Mouse (Mus musculus) embryonic facial prominence, embryonic 15.5 days (tissue): Measurements from ENCODE around the gene Srsf3. TPM values are rescaled to one million over a fixed set of nuclear protein-coding genes. Genes with fewer than 3 reads are reported as not detected.
"Not testable (repeated sequence)": the region's sequence is repeated elsewhere in the genome, so short reads cannot be mapped to it uniquely, and the experiment has no call there.

ENCODE experiments used
- ATAC-seq: fragments of 200-750 bp; cut with Nextera tagmentation; 2 replicates; pipeline ENCODE4 v1.8.0; 2017; ENCODE audit warnings: low read depth, moderate TSS enrichment; ENCODE audit not compliant: insufficient number of reproducible peaks, low FRiP score, low TSS enrichment
- H3K27ac ChIP-seq: fragments of 300-500 bp; sonication (generic); replicated peaks from 2 replicates; pipeline ENCODE4 v1.5.1; 2015; ENCODE audit warnings: mild to moderate bottlenecking, inconsistent platforms
- H3K27me3 ChIP-seq: fragments of 300-500 bp; sonication (generic); 2 replicates; pipeline ENCODE4 v1.6.1; 2015; ENCODE audit warnings: inconsistent platforms
- H3K36me3 ChIP-seq: fragments of 300-500 bp; sonication (generic); 2 replicates; pipeline ENCODE4 v1.6.1; 2015; ENCODE audit warnings: mild to moderate bottlenecking, inconsistent platforms
- H3K4me1 ChIP-seq: fragments of 300-500 bp; sonication (generic); 2 replicates; pipeline ENCODE4 v1.6.1; 2015; ENCODE audit warnings: inconsistent platforms
- H3K4me2 ChIP-seq: fragments of 300-500 bp; sonication (generic); replicated peaks from 2 replicates; pipeline ENCODE4 v1.6.1; 2015; ENCODE audit warnings: mild to moderate bottlenecking, inconsistent platforms
- H3K4me3 ChIP-seq: fragments of 300-500 bp; sonication (generic); replicated peaks from 2 replicates; pipeline ENCODE4 v1.5.1; 2015; ENCODE audit warnings: mild to moderate bottlenecking, inconsistent platforms
- H3K9ac ChIP-seq: fragments of 300-500 bp; sonication (generic); 2 replicates; pipeline ENCODE4 v1.6.1; 2015; ENCODE audit warnings: inconsistent platforms
- H3K9me3 ChIP-seq: fragments of 300-500 bp; sonication (generic); replicated peaks from 2 replicates; pipeline ENCODE4 v1.6.1; 2016; ENCODE audit warnings: inconsistent platforms
- WGBS: fragments of 180-500 bp; shearing (Covaris S2); methylation state at CpG from one replicate; pipeline ENCODE4 v1.1.7; 2015; 5-methylcytosine and 5-hydroxymethylcytosine counted together
- polyA plus RNA-seq: library from polyadenylated mRNA; unstranded; fragments of >200 nt; fragmentation: Nextera tagmentation; extraction: Ambion mirVana; gene quantifications from 2 replicates; pipeline ENCODE4 v1.2.1, GENCODE M21; 2015

The Srsf3 gene
- polyA plus RNA-seq, 1 experiment from 2014 or later = 485 TPM

- Histone ChIP-seq H3K4me3 (peak overlapping the region; percentile 72), H3K36me3 (peaks cover 6% of the 10 kb centered on the region), H3K4me2 (peak overlapping the region; percentile 65), H3K27me3 (no peaks in the 10 kb centered on the region), H3K27ac (peak overlapping the region; percentile 99), H3K9me3 (no peaks in the 10 kb centered on the region), H3K9ac (peak overlapping the region; percentile 87), H3K4me1 (peaks cover 16% of the 10 kb centered on the region)
- 0% methylated on average over 26 of the region's 26 CpGs for WGBS
- ATAC-seq = 0 out of 2 replicates have a peak, but pooled peaks have one; percentile 20
Observed at GRCm38 (mm10) chr17:29031771-29032273, 606 bp upstream of the Srsf3 start.

GRCm38 (mm10) chr17:29033569-29034061, 1.2 kb downstream of the Srsf3 start:
- no peaks in the 10 kb centered on the region for H3K27me3 ChIP-seq
- H3K9me3 ChIP-seq = no peaks in the 10 kb centered on the region
- H3K4me2 ChIP-seq = peak overlapping the region; percentile 79
- H3K4me1 ChIP-seq = peaks cover 14% of the 10 kb centered on the region; the same call in 1 of the 2 replicates
- ATAC-seq = no peak
- H3K9ac ChIP-seq = peak overlapping the region; percentile 78
- H3K27ac ChIP-seq = peak overlapping the region; percentile 99
- 0% methylated on average over 6 of the region's 6 CpGs for WGBS
- H3K4me3 ChIP-seq = peak overlapping the region; percentile 72
- H3K36me3 ChIP-seq = peaks cover 22% of the 10 kb centered on the region

GRCm38 (mm10) chr17:29034264-29034663, 1.8 kb downstream of the Srsf3 start:
- Histone ChIP-seq H3K9me3 (no peaks in the 10 kb centered on the region), H3K4me1 (peaks cover 14% of the 10 kb centered on the region; the same call in 1 of the 2 replicates), H3K27me3 (no peaks in the 10 kb centered on the region), H3K4me2 (peak overlapping the region; percentile 79), H3K9ac (peak overlapping the region; percentile 78), H3K27ac (peak overlapping the region; percentile 99; the same call in 1 of the 2 replicates), H3K36me3 (peaks cover 27% of the 10 kb centered on the region), H3K4me3 (peak overlapping the region; percentile 72)
- no peak for ATAC-seq

GRCm38 (mm10) chr17:29035506-29035905, 3.1 kb downstream of the Srsf3 start:
- Histone ChIP-seq H3K4me2 (peak overlapping the region; percentile 79), H3K9me3 (no peaks in the 10 kb centered on the region), H3K9ac (no peak overlapping the region), H3K27me3 (no peaks in the 10 kb centered on the region), H3K36me3 (peaks cover 40% of the 10 kb centered on the region), H3K4me1 (peaks cover 17% of the 10 kb centered on the region; the same call in 1 of the 2 replicates), H3K27ac (no peak overlapping the region), H3K4me3 (peak overlapping the region; percentile 72)
- no peak for ATAC-seq

DNA sequence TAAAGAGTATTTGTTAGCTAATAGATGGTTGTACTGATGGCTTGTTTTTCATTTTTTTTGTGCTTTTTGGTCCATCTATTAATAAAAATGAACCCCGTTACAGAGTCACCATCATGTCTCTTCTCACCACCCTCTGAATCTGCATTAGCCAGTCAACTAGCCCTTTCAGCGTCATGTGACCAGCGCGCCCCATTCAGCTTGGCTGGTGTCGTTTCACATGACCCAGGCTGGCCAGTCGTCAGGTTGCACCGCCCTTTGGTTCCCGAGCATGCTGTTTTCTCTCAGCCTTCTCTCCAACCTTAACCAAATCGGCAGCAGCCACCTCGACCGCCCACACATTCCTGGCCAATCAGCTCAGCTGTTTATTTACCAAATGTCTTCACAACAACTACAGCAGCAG, 6.9 kb downstream of the Srsf3 start:
- ATAC-seq = no peak
- H3K4me1 ChIP-seq = peaks cover 17% of the 10 kb centered on the region; the same call in 1 of the 2 replicates
- no peak overlapping the region for H3K27ac ChIP-seq
- peaks cover 62% of the 10 kb centered on the region for H3K36me3 ChIP-seq
- H3K4me3 ChIP-seq = no peak overlapping the region
- no peaks in the 10 kb centered on the region for H3K9me3 ChIP-seq
- H3K27me3 ChIP-seq = no peaks in the 10 kb centered on the region
- no peak overlapping the region for H3K4me2 ChIP-seq
- 66% methylated on average over 11 of the region's 11 CpGs for WGBS
- H3K9ac ChIP-seq = no peak overlapping the region

- not testable (repeated sequence) for H3K27ac ChIP-seq, H3K27me3 ChIP-seq, H3K4me2 ChIP-seq, ATAC-seq, H3K9me3 ChIP-seq, H3K9ac ChIP-seq, H3K4me1 ChIP-seq, H3K4me3 ChIP-seq
- 83% methylated on average over 3 of the region's 3 CpGs for WGBS
- H3K36me3 ChIP-seq = peaks cover 79% of the 10 kb centered on the region
Observed at GRCm38 (mm10) chr17:29041632-29042031, 9.2 kb downstream of the Srsf3 start.

GRCm38 (mm10) chr17:29042569-29042968, 10.1 kb downstream of the Srsf3 start:
- no peak for ATAC-seq
- Histone ChIP-seq H3K9ac (no peak overlapping the region), H3K4me2 (no peak overlapping the region), H3K9me3 (no peaks in the 10 kb centered on the region), H3K27me3 (no peaks in the 10 kb centered on the region), H3K4me1 (peaks cover 4% of the 10 kb centered on the region; the same call in 1 of the 2 replicates), H3K4me3 (no peak overlapping the region), H3K27ac (no peak overlapping the region), H3K36me3 (peaks cover 78% of the 10 kb centered on the region)

DNA sequence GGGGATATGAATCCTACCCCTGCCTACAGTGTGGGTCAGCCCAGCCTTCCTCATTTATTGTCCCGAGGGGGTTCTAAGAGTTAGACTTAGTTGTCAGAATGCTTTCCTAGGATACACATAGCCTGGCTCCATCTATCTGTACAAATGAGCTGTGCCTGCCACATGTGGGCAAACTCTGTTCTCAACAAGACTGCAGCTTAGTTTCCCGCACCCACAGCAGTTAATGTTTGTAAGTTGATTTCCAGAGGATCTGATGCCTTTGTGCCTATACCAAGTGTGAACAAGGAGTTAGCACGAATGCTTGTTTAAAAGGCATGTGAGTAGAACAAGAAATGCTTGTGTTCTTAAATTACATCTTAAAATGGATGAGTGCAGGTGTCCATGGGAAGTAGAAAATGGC, 11.2 kb downstream of the Srsf3 start:
- Histone ChIP-seq H3K27me3 (no peaks in the 10 kb centered on the region), H3K4me3 (no peak overlapping the region), H3K4me1 (peaks cover 4% of the 10 kb centered on the region; the same call in 1 of the 2 replicates), H3K36me3 (peaks cover 74% of the 10 kb centered on the region), H3K9ac (no peak overlapping the region), H3K4me2 (no peak overlapping the region), H3K27ac (no peak overlapping the region), H3K9me3 (no peaks in the 10 kb centered on the region)
- 87% methylated on average over 3 of the region's 3 CpGs for WGBS
- no peak for ATAC-seq

DNA sequence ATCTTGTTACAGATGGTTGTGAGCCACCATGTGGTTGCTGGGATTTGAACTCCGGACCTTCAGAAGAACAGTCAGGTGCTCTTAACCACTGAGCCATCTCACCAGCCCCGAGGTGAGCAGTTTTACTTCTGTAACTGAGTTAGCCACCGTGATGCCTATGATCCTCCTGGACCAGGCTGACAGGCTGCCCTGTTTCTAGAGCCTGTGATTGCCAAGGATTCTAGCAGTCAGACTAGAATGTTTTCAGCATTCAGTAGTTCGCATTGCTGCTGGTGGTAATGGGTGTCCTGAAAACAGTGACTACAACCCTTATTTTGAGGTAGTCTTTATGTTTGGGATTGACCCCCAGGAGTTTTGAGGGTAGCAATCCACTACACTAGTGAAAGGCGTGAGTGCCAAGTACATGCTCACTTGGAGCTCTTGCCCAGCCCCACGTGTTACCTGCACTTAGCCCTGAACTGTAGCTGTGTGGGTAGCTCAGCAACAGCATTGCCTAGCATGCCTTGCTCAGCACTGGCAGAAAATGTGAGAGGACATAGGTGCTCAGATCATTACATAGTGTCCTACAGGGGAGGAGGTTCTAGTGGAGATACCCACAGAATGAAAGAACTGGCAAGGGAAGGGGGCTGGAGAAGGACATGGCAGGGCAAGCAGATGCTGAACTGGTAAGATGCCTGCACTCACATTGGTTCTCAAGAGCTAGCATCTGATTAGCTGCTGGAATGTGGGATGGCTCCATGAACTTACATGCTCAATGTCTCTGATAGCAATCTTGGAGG, 11.9 kb downstream of the Srsf3 start:
- H3K9ac ChIP-seq = no peak overlapping the region
- no peak overlapping the region for H3K4me3 ChIP-seq
- H3K4me1 ChIP-seq = peaks cover 7% of the 10 kb centered on the region
- H3K27me3 ChIP-seq = no peaks in the 10 kb centered on the region
- no peak overlapping the region for H3K4me2 ChIP-seq
- no peak for ATAC-seq
- H3K9me3 ChIP-seq = no peaks in the 10 kb centered on the region
- H3K36me3 ChIP-seq = peaks cover 67% of the 10 kb centered on the region
- no peak overlapping the region for H3K27ac ChIP-seq
- 82% methylated on average over 6 of the region's 6 CpGs for WGBS

DNA sequence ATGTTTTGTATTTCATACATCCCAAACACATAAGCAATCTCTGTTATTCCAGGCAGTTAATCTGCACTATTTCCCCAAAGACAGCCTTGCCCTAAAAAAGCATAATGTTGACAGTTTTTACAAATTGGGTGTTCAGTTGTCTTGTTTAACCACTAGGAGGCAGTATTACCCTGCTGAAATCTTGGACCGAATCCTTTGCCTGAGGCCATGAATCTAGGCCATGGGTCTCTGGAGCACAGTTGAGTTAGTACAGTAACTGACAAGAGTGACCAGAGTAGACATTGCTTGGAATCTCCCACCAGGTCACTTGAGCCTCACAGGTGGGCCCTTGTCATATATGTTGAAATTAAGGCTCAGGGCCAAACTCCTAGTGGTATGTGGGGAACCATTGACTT, 12.5 kb downstream of the Srsf3 start:
- Histone ChIP-seq H3K4me1 (peaks cover 7% of the 10 kb centered on the region), H3K27ac (peak overlapping the region; percentile 51; the same call in 1 of the 2 replicates), H3K9ac (no peak overlapping the region), H3K9me3 (no peaks in the 10 kb centered on the region), H3K27me3 (no peaks in the 10 kb centered on the region), H3K36me3 (peaks cover 61% of the 10 kb centered on the region), H3K4me3 (no peak overlapping the region), H3K4me2 (no peak overlapping the region)
- 63% methylated on average over 1 of the region's 1 CpGs for WGBS
- no peak for ATAC-seq

- Histone ChIP-seq H3K27me3 (no peaks in the 10 kb centered on the region), H3K36me3 (peaks cover 51% of the 10 kb centered on the region), H3K4me1 (peaks cover 8% of the 10 kb centered on the region; the same call in 1 of the 2 replicates), H3K4me3 (no peak overlapping the region), H3K9ac (no peak overlapping the region), H3K27ac (no peak overlapping the region), H3K9me3 (no peaks in the 10 kb centered on the region), H3K4me2 (no peak overlapping the region)
- WGBS = 63% methylated on average over 12 of the region's 12 CpGs
- peak; percentile 35; the same call in 1 of the 2 replicates for ATAC-seq
Observed at GRCm38 (mm10) chr17:29045741-29046530, 13.5 kb downstream of the Srsf3 start.
